Mouse (Mus musculus): ENCODE data around the gene Atxn2.

DNA sequence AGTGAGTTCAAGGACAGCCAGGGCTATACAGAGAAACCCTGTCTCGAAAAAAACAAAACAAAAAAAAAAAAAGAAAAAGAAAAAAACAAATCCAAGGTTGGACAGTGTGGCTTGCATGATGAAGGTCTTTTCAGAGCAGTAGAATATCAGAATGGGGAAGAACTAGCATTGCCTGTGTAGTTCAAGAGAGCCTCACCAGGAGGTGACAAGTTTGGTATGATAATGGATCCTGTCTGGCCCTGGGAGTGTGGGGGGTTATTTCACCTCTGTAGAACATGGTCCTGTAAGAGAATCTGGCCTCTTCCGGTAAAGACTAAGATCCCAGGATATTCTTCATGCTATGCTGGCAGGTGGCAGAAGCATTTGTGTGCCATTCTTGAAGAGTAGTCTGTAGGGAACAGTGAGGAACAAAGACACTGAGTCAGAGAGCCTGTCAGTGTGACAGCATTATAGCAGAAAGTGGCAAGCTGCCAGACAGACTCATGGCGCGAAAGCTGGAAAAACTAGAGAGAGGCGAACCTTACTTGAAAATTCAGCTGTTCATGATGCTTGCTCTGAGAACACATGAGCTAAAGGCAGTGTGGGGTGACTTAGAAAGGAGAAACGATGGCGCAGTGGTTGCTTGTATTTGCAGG lies 67.5 kb downstream of the Atxn2 start:
- no peak for TF ChIP-seq POLR2A (IDR thresholded peaks at IDR 0.05; ENCODE audit: low read depth, low read length)
- TF ChIP-seq CTCF (conservative IDR thresholded peaks at IDR 0.05; ENCODE audit: insufficient read depth, insufficient read length, low read depth, low read length), result no peak

Data from kidney, adult 2 months (tissue).